Mouse (Mus musculus): ENCODE results near the gene Actn2. TPM values are rescaled to one million over a fixed set of nuclear protein-coding genes. Genes with fewer than 3 reads are reported as not detected.

Actn2 gene
- 3.4 and 3.8 TPM in 2 replicates for polyA plus RNA-seq (2015; fragmentation: Nextera tagmentation; extraction: Ambion mirVana)

DNA sequence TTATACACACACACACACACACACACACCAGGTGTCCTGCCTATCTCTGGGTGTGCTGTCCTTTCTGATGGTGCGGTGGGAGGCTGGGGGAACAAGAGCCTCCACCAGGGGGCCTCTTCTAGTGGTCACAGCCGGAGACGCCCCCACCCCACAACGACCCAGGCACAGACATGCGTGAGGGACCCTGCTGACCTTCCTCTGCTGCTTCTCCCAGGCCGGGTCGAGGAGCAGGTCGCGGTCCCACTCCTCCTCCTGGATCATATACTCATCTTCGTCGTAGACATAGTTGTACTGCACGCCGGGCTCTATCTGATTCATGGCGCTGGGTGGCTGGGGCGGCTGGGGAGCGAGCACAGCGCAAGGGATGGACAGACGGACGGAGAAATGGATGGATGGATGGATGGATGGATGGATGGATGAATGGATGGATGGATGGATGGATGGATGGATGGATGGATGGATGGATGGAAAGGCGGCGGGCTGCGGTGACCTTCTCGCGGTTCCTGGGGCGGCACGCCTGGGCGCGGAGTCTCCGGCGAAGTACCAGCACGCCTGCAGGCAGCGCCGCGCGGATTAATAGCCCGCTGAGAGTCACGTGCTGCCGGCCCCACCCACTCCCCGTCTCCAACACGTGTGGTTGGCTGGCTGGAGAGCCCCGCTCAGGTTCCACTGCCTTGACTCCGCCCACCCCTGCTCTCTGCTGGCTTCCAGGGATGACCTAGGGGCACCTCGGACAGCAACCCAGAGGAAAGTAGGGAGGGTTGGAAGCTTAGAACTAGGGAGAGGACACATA, at the start of gene Actn2:
Gene Actn2 (minus strand): TSS at position 578 of the 793 bp plus-strand sequence.
- H3K27me3 ChIP-seq, result no peaks in the 10 kb centered on the region
- peak within 1 kb of the TSS; percentile 40 for H3K9ac ChIP-seq
- ATAC-seq (ENCODE audit: low FRiP score, low read depth), result peak; percentile 98
- 0% methylated on average over 42 of the region's 43 CpGs for WGBS
- H3K4me1 ChIP-seq (replicated peaks), result peaks cover 8% of the 10 kb centered on the region; the same call in 1 of the 2 replicates
- H3K36me3 ChIP-seq, result no peaks in the 10 kb centered on the region
- no peaks in the 10 kb centered on the region for H3K9me3 ChIP-seq
- peak within 1 kb of the TSS; percentile 74 for H3K4me2 ChIP-seq
- H3K27ac ChIP-seq (replicated peaks), result no peak within 1 kb of the TSS
- peak within 1 kb of the TSS; percentile 44 for H3K4me3 ChIP-seq

DNA sequence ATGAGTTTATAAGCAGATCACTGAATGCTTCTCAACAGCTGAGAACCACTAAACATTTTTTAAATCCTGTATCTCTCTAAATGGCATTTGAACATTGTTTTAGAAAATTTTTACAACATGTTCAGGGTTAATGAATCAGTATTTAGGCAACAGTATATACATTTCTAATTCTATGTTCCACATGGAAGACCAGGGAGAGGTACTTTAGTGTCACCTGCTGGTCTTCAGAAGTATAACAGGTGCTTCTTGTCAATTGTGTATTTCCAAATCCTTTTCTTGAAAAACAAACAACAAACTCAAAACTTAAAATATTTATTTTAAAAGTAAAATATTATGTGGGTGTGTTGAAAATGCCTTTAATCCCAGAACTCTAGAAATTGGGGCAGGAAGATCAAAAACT, 45.7 kb upstream of the Actn2 start:
- Histone ChIP-seq H3K36me3 (no peaks in the 10 kb centered on the region), H3K9me3 (no peaks in the 10 kb centered on the region), H3K4me1 (replicated peaks) (no peaks in the 10 kb centered on the region), H3K4me2 (no peak overlapping the region), H3K27ac (replicated peaks) (no peak overlapping the region), H3K9ac (no peak overlapping the region), H3K27me3 (no peaks in the 10 kb centered on the region), H3K4me3 (no peak overlapping the region)
- ATAC-seq (ENCODE audit: low FRiP score, low read depth), result no peak

DNA sequence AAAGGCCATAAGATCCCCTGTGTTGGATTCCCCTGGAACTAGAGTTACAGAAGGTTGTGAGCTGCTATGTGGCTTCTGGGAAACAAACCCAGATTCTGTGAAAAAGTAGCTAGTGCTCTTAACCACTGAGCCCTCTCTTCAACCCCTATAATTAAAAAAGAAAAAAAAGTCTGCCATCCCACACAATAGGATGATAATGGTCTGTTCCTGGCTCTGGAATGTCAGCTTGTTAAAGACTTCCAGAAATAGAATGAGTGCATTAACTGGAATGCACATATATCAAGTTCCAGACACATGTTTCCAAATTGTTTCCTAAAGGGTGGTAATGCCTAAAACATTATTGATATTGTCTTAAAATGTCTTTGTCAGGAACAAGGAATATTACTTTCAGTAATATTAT, 44.2 kb upstream of the Actn2 start:
- Histone ChIP-seq H3K4me1 (replicated peaks) (no peaks in the 10 kb centered on the region), H3K9me3 (no peaks in the 10 kb centered on the region), H3K4me3 (no peak overlapping the region), H3K36me3 (no peaks in the 10 kb centered on the region), H3K27ac (replicated peaks) (no peak overlapping the region), H3K4me2 (no peak overlapping the region), H3K27me3 (no peaks in the 10 kb centered on the region), H3K9ac (no peak overlapping the region)
- ATAC-seq (ENCODE audit: low FRiP score, low read depth), result no peak

DNA sequence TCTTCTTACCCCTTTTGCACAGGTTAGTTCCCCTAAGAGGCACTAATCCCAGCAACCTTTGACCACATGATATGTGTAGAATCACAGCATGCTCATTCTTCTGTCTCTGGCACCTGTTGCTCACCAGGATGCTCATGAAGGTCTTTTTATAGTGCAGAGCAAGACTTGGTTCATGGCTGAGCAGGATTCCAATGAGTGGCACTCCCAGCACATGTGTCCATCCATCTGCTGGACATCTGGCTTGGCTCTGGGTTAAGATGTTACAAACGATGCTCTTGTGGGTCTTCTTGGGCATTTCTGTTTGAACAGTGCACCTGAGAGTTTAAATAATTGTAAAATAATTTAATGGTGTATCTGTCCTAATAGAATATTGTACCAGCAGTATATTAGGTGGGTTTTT, 36.2 kb upstream of the Actn2 start:
- Histone ChIP-seq H3K9ac (no peak overlapping the region), H3K27me3 (no peaks in the 10 kb centered on the region), H3K36me3 (no peaks in the 10 kb centered on the region), H3K4me1 (replicated peaks) (no peaks in the 10 kb centered on the region), H3K4me3 (no peak overlapping the region), H3K4me2 (no peak overlapping the region), H3K9me3 (no peaks in the 10 kb centered on the region), H3K27ac (replicated peaks) (no peak overlapping the region)
- 78% methylated on average over 1 of the region's 1 CpGs for WGBS
- ATAC-seq (ENCODE audit: low FRiP score, low read depth), result no peak

DNA sequence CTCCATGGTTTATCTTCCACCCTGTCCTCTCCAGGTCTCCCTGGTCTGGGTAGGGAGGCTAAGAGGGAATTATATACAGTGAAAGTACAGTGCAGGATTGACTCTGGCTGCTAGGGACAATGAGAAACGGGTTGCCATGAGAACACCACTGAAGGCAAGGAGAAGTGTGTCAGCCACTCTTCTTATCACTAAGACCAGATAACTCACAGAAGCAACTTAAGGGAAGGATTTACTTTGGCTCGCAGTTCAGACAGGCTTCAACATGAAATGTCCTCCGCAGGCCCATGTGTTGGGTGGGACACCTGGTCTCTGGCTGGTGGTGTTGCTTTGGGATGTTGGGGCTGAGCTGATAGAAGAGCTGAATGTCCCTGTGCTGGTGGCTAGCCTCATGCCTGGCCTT, 32.2 kb upstream of the Actn2 start:
- no peaks in the 10 kb centered on the region for H3K4me1 ChIP-seq (replicated peaks)
- no peak overlapping the region for H3K4me2 ChIP-seq
- no peaks in the 10 kb centered on the region for H3K27me3 ChIP-seq
- no peak for ATAC-seq (ENCODE audit: low FRiP score, low read depth)
- H3K9ac ChIP-seq, result no peak overlapping the region
- 89% methylated on average over 3 of the region's 3 CpGs for WGBS
- no peak overlapping the region for H3K4me3 ChIP-seq
- no peaks in the 10 kb centered on the region for H3K36me3 ChIP-seq
- H3K27ac ChIP-seq (replicated peaks), result no peak overlapping the region
- no peaks in the 10 kb centered on the region for H3K9me3 ChIP-seq

DNA sequence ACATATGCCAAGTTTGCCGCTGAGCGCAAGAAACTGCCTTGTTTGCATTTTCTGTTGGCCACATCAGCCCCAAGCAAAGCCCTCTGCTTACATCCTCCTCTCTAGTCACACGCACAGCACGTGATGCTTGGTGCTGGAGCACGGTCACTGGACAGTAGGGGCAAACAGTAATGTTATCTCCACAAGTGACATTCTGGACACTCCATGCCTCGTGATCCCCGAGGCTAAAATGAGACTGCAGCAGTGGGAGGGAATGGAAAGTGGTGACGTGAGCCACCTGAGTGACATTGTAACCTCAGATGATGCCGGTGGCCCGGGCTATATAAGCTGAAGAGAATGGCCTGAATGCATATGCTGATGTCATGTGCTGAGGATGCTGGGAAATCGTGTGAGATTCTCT, 29.4 kb upstream of the Actn2 start:
- no peak overlapping the region for H3K4me3 ChIP-seq
- no peaks in the 10 kb centered on the region for H3K4me1 ChIP-seq (replicated peaks)
- H3K27me3 ChIP-seq, result no peaks in the 10 kb centered on the region
- no peak overlapping the region for H3K27ac ChIP-seq (replicated peaks)
- no peak overlapping the region for H3K9ac ChIP-seq
- ATAC-seq (ENCODE audit: low FRiP score, low read depth), result 0 out of 2 replicates have a peak, but pooled peaks have one; percentile 15
- H3K4me2 ChIP-seq, result no peak overlapping the region
- WGBS, result 83% methylated on average over 11 of the region's 11 CpGs
- no peaks in the 10 kb centered on the region for H3K36me3 ChIP-seq
- H3K9me3 ChIP-seq, result no peaks in the 10 kb centered on the region

DNA sequence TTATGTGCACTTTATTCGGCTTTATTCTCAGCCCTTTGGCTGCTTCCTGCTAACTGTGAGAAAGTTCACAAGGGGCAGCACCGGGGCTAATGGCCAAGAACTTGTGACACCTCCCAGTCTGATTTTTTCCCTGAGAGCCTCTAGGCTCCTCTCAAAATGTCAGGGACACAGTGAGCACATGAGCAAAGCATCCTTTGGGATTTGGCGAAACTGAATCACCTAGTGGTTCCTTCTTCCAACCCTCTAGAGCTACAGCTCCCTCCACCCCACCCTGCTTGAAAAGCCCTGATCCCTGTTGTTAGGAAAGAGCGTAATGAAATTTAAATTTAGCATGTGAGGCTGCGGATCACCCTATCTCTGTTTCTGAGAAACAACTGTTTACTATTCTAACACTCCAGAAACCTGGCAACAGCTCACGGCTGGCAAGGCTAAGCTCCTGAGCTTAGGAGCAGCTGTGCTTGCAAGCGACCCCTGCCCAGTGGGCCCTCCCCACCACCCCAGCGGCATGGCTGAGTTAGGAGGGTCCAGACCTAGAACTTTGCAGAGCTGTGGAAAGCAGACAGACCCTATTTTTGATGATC, 28.6 kb upstream of the Actn2 start:
- no peaks in the 10 kb centered on the region for H3K9me3 ChIP-seq
- H3K4me1 ChIP-seq (replicated peaks), result no peaks in the 10 kb centered on the region
- H3K36me3 ChIP-seq, result no peaks in the 10 kb centered on the region
- H3K4me2 ChIP-seq, result no peak overlapping the region
- no peak overlapping the region for H3K9ac ChIP-seq
- peak; percentile 51; the same call in 1 of the 2 replicates for ATAC-seq (ENCODE audit: low FRiP score, low read depth)
- WGBS, result 58% methylated on average over 8 of the region's 8 CpGs
- H3K27ac ChIP-seq (replicated peaks), result no peak overlapping the region
- no peak overlapping the region for H3K4me3 ChIP-seq
- H3K27me3 ChIP-seq, result no peaks in the 10 kb centered on the region

DNA sequence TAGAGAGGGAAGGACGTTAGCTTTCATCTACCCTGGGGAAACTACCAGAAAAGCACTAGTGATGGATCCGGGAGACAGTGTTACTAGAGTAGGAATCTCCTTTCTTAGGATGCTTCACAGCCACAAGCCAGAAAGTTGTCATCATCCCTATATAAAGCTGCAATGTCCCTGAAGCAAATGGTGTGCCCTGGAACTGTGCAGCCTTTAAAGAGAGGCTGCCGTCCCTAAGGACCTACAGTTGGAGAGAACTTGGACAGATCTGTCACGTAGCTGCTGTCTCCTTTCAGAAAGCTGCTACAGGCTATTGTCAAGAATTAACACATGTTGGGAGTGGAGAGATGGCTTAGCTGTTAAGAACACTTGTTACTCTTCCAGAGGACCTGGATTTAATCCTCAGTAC, 20.9 kb upstream of the Actn2 start:
- no peak overlapping the region for H3K9ac ChIP-seq
- 83% methylated on average over 4 of the region's 4 CpGs for WGBS
- H3K4me1 ChIP-seq (replicated peaks), result no peaks in the 10 kb centered on the region
- H3K4me2 ChIP-seq, result no peak overlapping the region
- no peak overlapping the region for H3K27ac ChIP-seq (replicated peaks)
- no peaks in the 10 kb centered on the region for H3K36me3 ChIP-seq
- H3K27me3 ChIP-seq, result no peaks in the 10 kb centered on the region
- no peaks in the 10 kb centered on the region for H3K9me3 ChIP-seq
- ATAC-seq (ENCODE audit: low FRiP score, low read depth), result no peak
- H3K4me3 ChIP-seq, result no peak overlapping the region

DNA sequence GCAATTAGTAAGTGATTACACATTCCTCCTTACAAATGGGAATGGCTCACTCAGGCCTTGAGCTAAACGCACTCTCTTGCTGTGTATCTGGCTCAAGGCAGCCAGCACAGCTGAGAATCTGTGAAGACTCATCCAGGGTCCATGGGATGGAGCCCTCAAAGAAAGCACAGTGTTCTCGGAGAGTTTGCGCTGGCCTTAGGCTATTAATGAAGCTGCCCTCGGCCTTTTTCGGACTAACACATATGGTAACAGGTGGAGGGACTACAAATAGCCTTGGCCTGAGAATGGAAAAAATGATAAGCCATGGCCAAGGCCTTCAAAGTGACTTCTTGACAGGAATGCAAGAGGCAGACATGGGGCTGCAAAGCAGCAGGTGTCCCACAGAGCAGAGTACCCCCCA, 17.0 kb upstream of the Actn2 start:
- ATAC-seq (ENCODE audit: low FRiP score, low read depth), result no peak
- no peaks in the 10 kb centered on the region for H3K36me3 ChIP-seq
- H3K4me3 ChIP-seq, result no peak overlapping the region
- 81% methylated on average over 5 of the region's 5 CpGs for WGBS
- no peak overlapping the region for H3K9ac ChIP-seq
- no peaks in the 10 kb centered on the region for H3K27me3 ChIP-seq
- no peaks in the 10 kb centered on the region for H3K4me1 ChIP-seq (replicated peaks)
- no peak overlapping the region for H3K27ac ChIP-seq (replicated peaks)
- H3K4me2 ChIP-seq, result no peak overlapping the region
- no peaks in the 10 kb centered on the region for H3K9me3 ChIP-seq

DNA sequence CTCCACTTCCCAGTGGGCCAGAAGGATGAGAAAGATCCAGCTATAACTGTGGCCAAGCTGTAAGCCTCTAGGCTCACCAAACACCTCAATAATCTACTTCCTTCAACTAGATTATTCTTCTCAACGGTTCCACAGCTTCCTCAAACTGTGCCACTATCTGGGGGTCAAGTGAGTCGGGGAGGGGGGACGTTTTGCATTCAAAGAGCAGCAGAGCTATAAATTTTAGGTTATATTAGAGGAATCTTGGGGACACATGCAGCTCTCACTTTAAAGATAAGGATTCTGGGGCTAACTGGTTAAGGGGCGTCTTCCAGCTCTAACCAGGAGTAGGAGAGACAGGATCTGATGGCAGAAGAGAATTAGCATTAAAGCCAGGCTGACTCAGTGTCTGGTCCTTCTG, 15.6 kb upstream of the Actn2 start:
- H3K27ac ChIP-seq (replicated peaks), result no peak overlapping the region
- H3K9me3 ChIP-seq, result no peaks in the 10 kb centered on the region
- H3K27me3 ChIP-seq, result no peaks in the 10 kb centered on the region
- H3K36me3 ChIP-seq, result no peaks in the 10 kb centered on the region
- H3K4me2 ChIP-seq, result no peak overlapping the region
- no peak for ATAC-seq (ENCODE audit: low FRiP score, low read depth)
- 73% methylated on average over 4 of the region's 4 CpGs for WGBS
- no peak overlapping the region for H3K4me3 ChIP-seq
- no peak overlapping the region for H3K9ac ChIP-seq
- H3K4me1 ChIP-seq (replicated peaks), result no peaks in the 10 kb centered on the region

DNA sequence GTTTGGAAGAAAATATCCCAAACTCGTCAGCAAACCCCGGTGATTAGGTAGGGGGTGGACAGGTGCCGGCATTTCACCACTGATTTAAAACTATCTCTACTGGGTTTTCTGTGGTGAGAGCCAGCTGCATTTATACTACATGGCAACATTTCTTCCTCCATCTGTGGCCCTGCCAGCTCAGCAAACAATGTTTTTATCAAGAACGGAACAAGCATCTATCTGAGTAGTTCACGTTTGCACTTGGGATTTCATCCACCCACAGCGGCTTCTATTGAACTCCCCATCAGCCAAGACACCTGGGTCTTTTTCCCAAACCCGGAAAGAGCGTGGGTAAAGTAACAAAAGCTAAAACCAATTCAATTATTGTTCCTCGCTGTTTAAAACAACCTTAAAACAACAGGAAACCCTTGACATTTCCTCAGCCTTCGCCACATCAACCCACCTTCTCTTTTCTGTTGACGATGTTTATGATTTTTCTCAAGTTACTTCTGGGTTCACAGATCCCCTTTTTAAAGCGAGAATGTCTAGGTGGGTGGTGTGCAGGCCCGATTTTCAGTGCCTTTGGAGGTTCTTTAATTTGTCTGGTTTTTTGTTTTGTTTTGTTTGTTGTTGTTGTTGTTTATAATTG, 8.8 kb upstream of the Actn2 start:
- Histone ChIP-seq H3K9ac (no peak overlapping the region), H3K27ac (replicated peaks) (no peak overlapping the region), H3K27me3 (no peaks in the 10 kb centered on the region), H3K4me3 (no peak overlapping the region), H3K4me1 (replicated peaks) (no peaks in the 10 kb centered on the region), H3K4me2 (no peak overlapping the region), H3K9me3 (no peaks in the 10 kb centered on the region), H3K36me3 (no peaks in the 10 kb centered on the region)
- 79% methylated on average over 13 of the region's 13 CpGs for WGBS
- no peak for ATAC-seq (ENCODE audit: low FRiP score, low read depth)

DNA sequence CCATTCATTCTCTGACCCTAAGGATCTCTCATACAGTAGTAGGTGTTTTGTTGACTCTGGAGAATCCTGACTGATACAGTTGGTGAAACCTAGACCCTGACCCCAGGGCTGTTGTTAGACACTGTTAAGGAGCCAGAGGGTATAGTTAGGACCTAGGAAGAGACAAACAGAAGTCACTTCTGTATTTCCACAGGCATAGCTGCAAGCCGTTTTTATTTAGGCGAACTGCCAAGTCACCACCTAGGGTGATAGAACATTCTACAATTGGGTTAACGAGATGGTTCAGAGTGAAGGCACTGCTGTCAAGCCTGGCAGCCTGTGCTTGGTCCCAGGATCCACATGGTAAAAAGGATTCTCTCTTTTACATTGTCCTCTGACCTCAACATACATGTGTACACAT, 6.3 kb upstream of the Actn2 start:
- 79% methylated on average over 3 of the region's 3 CpGs for WGBS
- Histone ChIP-seq H3K9me3 (no peaks in the 10 kb centered on the region), H3K9ac (no peak overlapping the region), H3K36me3 (no peaks in the 10 kb centered on the region), H3K4me1 (replicated peaks) (no peaks in the 10 kb centered on the region), H3K27ac (replicated peaks) (no peak overlapping the region), H3K4me2 (no peak overlapping the region), H3K27me3 (no peaks in the 10 kb centered on the region), H3K4me3 (no peak overlapping the region)
- ATAC-seq (ENCODE audit: low FRiP score, low read depth), result no peak
